Mouse (Mus musculus) CH12.LX (cell line): ENCODE data around the gene Tmem19. TPM values are rescaled to one million over a fixed set of nuclear protein-coding genes. Genes with fewer than 3 reads are reported as not detected.

Experiments used
- DNase-seq: peaks from one replicate; pipeline ENCODE4 v3.0.0-alpha.2; 2013; ENCODE audit errors: extremely low read depth
- H3K27ac ChIP-seq: 2 replicates; pipeline ENCODE4 v1.5.1; 2012; ENCODE audit warnings: low read depth, mild to moderate bottlenecking, control low read depth, moderate library complexity; ENCODE audit not compliant: insufficient read depth
- H3K27me3 ChIP-seq: replicated peaks from 2 replicates; pipeline ENCODE3; 2012; ENCODE audit warnings: inconsistent platforms
- H3K36me3 ChIP-seq, 2 experiments: replicated peaks in 1 of 2; 2 replicates each; pipeline versions ENCODE3 to v1.6.1; 2012; ENCODE audit warnings: inconsistent platforms in 1 of 2, low read length in 1 of 2, mild to moderate bottlenecking in 1 of 2, mixed read lengths in 1 of 2, moderate library complexity in 1 of 2; ENCODE audit not compliant: control insufficient read depth in 1 of 2, insufficient read depth in 1 of 2
- H3K4me1 ChIP-seq, 2 experiments: 2 replicates each; pipeline ENCODE4 v1.6.1; 2012; ENCODE audit warnings: inconsistent platforms in 1 of 2, moderate library complexity in 1 of 2; ENCODE audit not compliant: insufficient read depth in 2 of 2, control insufficient read depth in 1 of 2
- H3K4me2 ChIP-seq: 2 replicates; pipeline ENCODE4 v1.6.1; 2012; ENCODE audit warnings: low read depth, mild to moderate bottlenecking, control low read depth; ENCODE audit not compliant: poor library complexity, insufficient read depth, severe bottlenecking
- H3K4me3 ChIP-seq, 3 experiments: fragments of 150-350 bp in 1 of 3; sonication (generic) in 1 of 3; replicated peaks in 1 of 3; 2 replicates each; pipeline versions ENCODE3 to v1.5.1; 2011 to 2012; ENCODE audit warnings: low read depth in 2 of 3, low read length in 2 of 3, mild to moderate bottlenecking in 2 of 3, moderate library complexity in 2 of 3, control low read depth in 1 of 3, improper control_type of control experiment in 1 of 3, inconsistent platforms in 1 of 3, mixed read lengths in 1 of 3; ENCODE audit not compliant: poor library complexity in 1 of 3
- H3K79me2 ChIP-seq: replicated peaks from 2 replicates; pipeline ENCODE4 v1.6.1; 2012; ENCODE audit warnings: mild to moderate bottlenecking, moderate library complexity; ENCODE audit not compliant: control insufficient read depth, poor library complexity, insufficient read depth, severe bottlenecking; ENCODE audit errors: extremely low read depth
- H3K9ac ChIP-seq: 2 replicates; pipeline ENCODE4 v1.6.1; 2012; ENCODE audit warnings: low read depth, mild to moderate bottlenecking, control low read depth, moderate library complexity; ENCODE audit not compliant: insufficient read depth
- H3K9me3 ChIP-seq: replicated peaks from 2 replicates; pipeline ENCODE3; 2012; ENCODE audit warnings: low read length, inconsistent platforms, mixed read lengths
- BHLHE40 ChIP-seq: IDR thresholded peaks from 2 replicates; pipeline ENCODE4 v1.6.1; 2011; ENCODE audit warnings: mild to moderate bottlenecking, low read depth, low read length, improper control_type of control experiment
- CHD1 ChIP-seq: IDR thresholded peaks from 2 replicates; pipeline ENCODE4 v1.6.1; 2012; ENCODE audit warnings: low read depth, low read length, improper control_type of control experiment, inconsistent platforms
- CTCF ChIP-seq, 2 experiments: IDR thresholded peaks in 1 of 2; conservative IDR thresholded peaks in 1 of 2; 2 replicates each; pipeline ENCODE4 v1.5.1; 2011 to 2012; ENCODE audit warnings: low read depth in 2 of 2, low read length in 2 of 2, improper control_type of control experiment in 1 of 2, inconsistent platforms in 1 of 2, mild to moderate bottlenecking in 1 of 2, moderate library complexity in 1 of 2
- EP300 ChIP-seq: IDR thresholded peaks from 2 replicates; pipeline ENCODE4 v1.6.1; 2011; ENCODE audit warnings: low read length, improper control_type of control experiment
- ETS1 ChIP-seq: conservative IDR thresholded peaks from 2 replicates; pipeline ENCODE4 v1.6.1; 2012; ENCODE audit warnings: low read depth, mild to moderate bottlenecking, inconsistent platforms, low read length, improper control_type of control experiment, moderate library complexity
- HCFC1 ChIP-seq: IDR thresholded peaks from 2 replicates; pipeline ENCODE4 v1.6.1; 2012; ENCODE audit warnings: low read depth, mild to moderate bottlenecking, inconsistent platforms, low read length, improper control_type of control experiment
- JUN ChIP-seq: IDR thresholded peaks from 2 replicates; pipeline ENCODE4 v1.6.1; 2011; ENCODE audit warnings: low read depth, mild to moderate bottlenecking, low read length, improper control_type of control experiment, moderate library complexity; ENCODE audit not compliant: insufficient read depth
- JUND ChIP-seq: conservative IDR thresholded peaks from 2 replicates; pipeline ENCODE4 v1.6.1; 2011; ENCODE audit warnings: low read depth, low read length, improper control_type of control experiment
- MAFK ChIP-seq: IDR thresholded peaks from 2 replicates; pipeline ENCODE4 v1.6.1; 2011; ENCODE audit warnings: low read length, improper control_type of control experiment; ENCODE audit not compliant: insufficient replicate concordance
- MAZ ChIP-seq: IDR thresholded peaks from 2 replicates; pipeline ENCODE4 v1.6.1; 2012; ENCODE audit warnings: low read depth, mild to moderate bottlenecking, inconsistent platforms, low read length, improper control_type of control experiment, moderate library complexity
- MEF2A ChIP-seq: IDR thresholded peaks from 2 replicates; pipeline ENCODE4 v1.6.1; 2014; ENCODE audit warnings: low read depth, mild to moderate bottlenecking, inconsistent platforms, low read length, improper control_type of control experiment, borderline replicate concordance
- PAX5 ChIP-seq: IDR thresholded peaks from 2 replicates; pipeline ENCODE4 v1.6.1; 2012; ENCODE audit warnings: low read length, inconsistent platforms, mixed read lengths
- POLR2A ChIP-seq: IDR thresholded peaks from 2 replicates; pipeline ENCODE4 v1.6.1; 2011; ENCODE audit warnings: low read depth, mild to moderate bottlenecking, improper control_type of control experiment, low read length
- RAD21 ChIP-seq: IDR thresholded peaks from 2 replicates; pipeline ENCODE4 v1.6.1; 2011; ENCODE audit warnings: low read depth, mild to moderate bottlenecking, low read length, improper control_type of control experiment, moderate library complexity
- SIN3A ChIP-seq: IDR thresholded peaks from 2 replicates; pipeline ENCODE4 v1.6.1; 2012; ENCODE audit warnings: low read length, improper control_type of control experiment, inconsistent platforms
- SMC3 ChIP-seq: IDR thresholded peaks from 2 replicates; pipeline ENCODE4 v1.6.1; 2011; ENCODE audit warnings: low read depth, low read length, improper control_type of control experiment
- TBP ChIP-seq: conservative IDR thresholded peaks from 2 replicates; pipeline ENCODE4 v1.6.1; 2011; ENCODE audit warnings: low read depth, low read length, improper control_type of control experiment
- TCF12 ChIP-seq: IDR thresholded peaks from 2 replicates; pipeline ENCODE4 v1.6.1; 2014; ENCODE audit warnings: low read depth, mild to moderate bottlenecking, inconsistent platforms, low read length, improper control_type of control experiment
- USF2 ChIP-seq: conservative IDR thresholded peaks from 2 replicates; pipeline ENCODE4 v1.6.1; 2011; ENCODE audit warnings: low read depth, low read length, improper control_type of control experiment
- ZC3H11A ChIP-seq: IDR thresholded peaks from 2 replicates; pipeline ENCODE4 v1.6.1; 2012; ENCODE audit warnings: low read depth, mild to moderate bottlenecking, inconsistent platforms, low read length, improper control_type of control experiment
- ZMIZ1 ChIP-seq: IDR thresholded peaks from 2 replicates; pipeline ENCODE4 v1.6.1; 2012; ENCODE audit warnings: low read depth, mild to moderate bottlenecking, inconsistent platforms, low read length, improper control_type of control experiment
- ZNF384 ChIP-seq: IDR thresholded peaks from 2 replicates; pipeline ENCODE4 v1.6.1; 2012; ENCODE audit warnings: low read depth, low read length, improper control_type of control experiment, inconsistent platforms
- dilution Hi-C: fragments of 300-500 bp; cut with MboI; formaldehyde crosslinking; loops from 2 replicates; pipeline ENCODE4 v1.14.3; 2020; ENCODE audit warnings: low sequenced_read_pairs; ENCODE audit not compliant: extremely low pct_unique_long_range_greater_than_20kb, extremely low pct_ligation_motif_present
- in situ Hi-C: fragments of 300-500 bp; cut with MboI; formaldehyde crosslinking; loops from 3 replicates; pipeline ENCODE4 v1.14.3; 2019; ENCODE audit warnings: low sequenced_read_pairs, low pct_ligation_motif_present, low pct_unique_long_range_greater_than_20kb, mixed read lengths
- polyA plus RNA-seq: library from polyadenylated mRNA; unstranded; fragments of >175 nt; gene quantifications from 2 replicates; pipeline ENCODE4 v1.2.1, GENCODE M21; 2012; ENCODE audit warnings: low read depth; ENCODE audit not compliant: insufficient read length
- total RNA-seq, 2 experiments: library from RNA; depleted of rRNA; stranded (reverse); fragments of 300-350 nt in 1 of 2; fragments of >200 nt in 1 of 2; gene quantifications; 2 replicates each; pipeline ENCODE4 v1.2.3; 2012 to 2014

The Tmem19 gene
- total and polyA plus RNA-seq, 3 experiments, result 25.7 to 29.3 (median 26.0) TPM

DNA sequence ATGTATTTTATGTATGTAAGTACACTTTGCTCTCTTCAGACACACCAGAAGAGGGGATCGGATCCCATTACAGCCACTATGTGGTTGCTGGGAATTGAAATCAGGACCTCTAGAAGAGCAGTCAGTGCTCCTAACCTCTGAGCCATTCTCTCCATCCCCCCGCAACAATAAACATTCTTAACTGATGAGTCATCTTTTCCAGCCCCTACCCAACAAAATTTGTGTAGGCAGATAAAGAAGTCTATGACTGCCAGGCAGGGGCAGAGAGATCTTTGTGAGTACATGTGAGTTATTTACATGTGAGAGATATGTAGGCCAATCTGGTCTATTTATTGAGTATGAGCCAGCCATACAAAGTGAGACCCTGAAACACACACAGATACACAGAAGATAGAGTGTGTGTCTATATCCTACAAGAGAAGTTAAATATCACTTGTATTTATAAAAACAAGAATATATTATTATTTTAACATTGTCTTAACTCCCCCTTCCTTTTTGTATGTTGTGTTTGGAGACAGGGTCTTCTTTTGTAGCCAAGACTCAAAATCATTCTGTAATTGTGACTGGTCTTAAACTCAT is 19.3 kb upstream of the Tmem19 start:
- dilution Hi-C loops (no loop called here), in situ Hi-C loops (no loop called here)
- Histone ChIP-seq H3K27ac (peak overlapping the region; percentile 83; the same call in 1 of the 2 replicates), H3K9ac (peak overlapping the region; percentile 79; the same call in 1 of the 2 replicates), H3K79me2 (peaks cover 69% of the 10 kb centered on the region), H3K36me3 (peaks cover 5 to 19% of the 10 kb centered on the region in 2 experiments), H3K4me1 (peaks cover 3 to 29% of the 10 kb centered on the region in 2 experiments), H3K4me2 (peak overlapping the region; percentile 69), H3K9me3 (no peaks in the 10 kb centered on the region), H3K27me3 (no peaks in the 10 kb centered on the region), H3K4me3 (peak overlapping the region in 1 of 3 experiments; percentile 96)
- TF ChIP-seq JUN (peak; percentile 78), JUND (peak; percentile 93), USF2 (no peak), BHLHE40 (no peak), ZC3H11A (no peak), EP300 (peak; percentile 64; the same call in 1 of the 2 replicates), HCFC1 (no peak), PAX5 (no peak), ZMIZ1 (0 out of 2 replicates have a peak, but pooled peaks have one; percentile 49), ZNF384 (no peak; the same call in 1 of the 2 replicates), RAD21 (no peak), TBP (no peak), MEF2A (peak; percentile 18; the same call in 1 of the 2 replicates), SIN3A (0 out of 2 replicates have a peak, but pooled peaks have one; percentile 28), SMC3 (no peak), TCF12 (no peak), POLR2A (no peak), CTCF (conservative IDR thresholded peaks at IDR 0.05 in 1 of 2, IDR thresholded peaks at IDR 0.05 in 1 of 2; ENCODE audit: low read depth in 2 of 2, low read length in 2 of 2) (no peak), ETS1 (peak; percentile 21; the same call in 1 of the 2 replicates), CHD1 (peak; percentile 82; the same call in 1 of the 2 replicates), MAZ (peak; percentile 48; the same call in 1 of the 2 replicates)
- peak; percentile 60 for DNase-seq

DNA sequence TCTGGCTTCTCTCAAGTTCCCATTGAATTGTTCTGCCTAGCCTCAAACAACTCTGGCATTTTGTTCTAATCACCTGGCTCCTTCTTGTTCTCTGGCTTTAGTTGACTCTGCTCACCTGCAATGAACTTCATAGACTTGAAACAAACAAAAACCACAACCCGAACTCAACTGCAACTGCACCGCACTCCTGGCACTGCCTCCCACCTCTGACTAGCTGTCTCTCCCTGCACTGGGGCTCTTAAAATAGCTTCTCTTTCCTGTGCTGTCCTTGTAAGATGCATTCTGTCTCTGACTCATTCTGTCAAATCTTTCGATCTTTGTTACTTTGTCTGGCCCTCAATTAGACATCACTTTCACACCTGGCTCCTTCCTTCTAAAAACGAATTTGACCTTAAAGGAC is 850 bp upstream of the Tmem19 start:
- Histone ChIP-seq H3K36me3 (peaks cover 2 to 5% of the 10 kb centered on the region in 2 experiments), H3K27ac (peak overlapping the region; percentile 83; the same call in 1 of the 2 replicates), H3K4me2 (peak overlapping the region; percentile 71), H3K4me3 (peak overlapping the region in 2 of 3 experiments; percentile 46 to 54), H3K9ac (peak overlapping the region; percentile 73), H3K4me1 (peaks cover 23 to 51% of the 10 kb centered on the region in 2 experiments), H3K27me3 (no peaks in the 10 kb centered on the region), H3K9me3 (no peaks in the 10 kb centered on the region), H3K79me2 (peaks cover 10% of the 10 kb centered on the region; the same call in 1 of the 2 replicates)
- TF ChIP-seq MAFK, result no peak
- 0 out of 2 replicates have a peak, but pooled peaks have one; percentile 25 for TF ChIP-seq MEF2A
- TF ChIP-seq BHLHE40, result 0 out of 2 replicates have a peak, but pooled peaks have one; percentile 5
- dilution Hi-C loops (no loop called here), in situ Hi-C loops (no loop called here)
- DNase-seq, result no peak
